Mouse (Mus musculus): ENCODE measurements around the gene Usp47. TPM values are rescaled to one million over a fixed set of nuclear protein-coding genes. Genes with fewer than 3 reads are reported as not detected.

The Usp47 gene
- 10 to 100 TPM; 74.5 to 86.4 TPM for total RNA-seq (2021)

- intact Hi-C loops (cut with DNase I), result no loop called here
Measured at GRCm38 (mm10) chr7:112023150-112023600, at the start of gene Usp47. Gene Usp47, plus strand, starts transcription at chr7:112023504.

GRCm38 (mm10) chr7:111976401-111976800 is 46.9 kb upstream of the Usp47 start:
- no peak for DNase-seq
- intact Hi-C loops (cut with DNase I), result no loop called here

More at GRCm38 (mm10) chr7:112023150-112023600, at the start of gene Usp47:
- peak; percentile 90 to 91 for DNase-seq

GRCm38 (mm10) chr7:111977871-111978270 is 45.4 kb upstream of the Usp47 start:
- no peak for DNase-seq
- intact Hi-C loops (cut with DNase I), result no loop called here

- intact Hi-C loops (cut with DNase I), result no loop called here
- no peak for DNase-seq
Measured at GRCm38 (mm10) chr7:111982296-111982695, 41.0 kb upstream of the Usp47 start.

- DNase-seq, result no peak
- intact Hi-C loops (cut with DNase I), result no loop called here
Measured at GRCm38 (mm10) chr7:111984530-111984929, 38.8 kb upstream of the Usp47 start.

- no peak for DNase-seq
- intact Hi-C loops (cut with DNase I), result no loop called here
Measured at GRCm38 (mm10) chr7:111985266-111985665, 38.0 kb upstream of the Usp47 start.

GRCm38 (mm10) chr7:111986906-111987305 is 36.4 kb upstream of the Usp47 start:
- intact Hi-C loops (cut with DNase I), result no loop called here
- no peak for DNase-seq

- DNase-seq, result no peak
- intact Hi-C loops (cut with DNase I), result no loop called here
Measured at GRCm38 (mm10) chr7:111997441-111997840, 25.9 kb upstream of the Usp47 start.

- peak in 1 of 2 experiments; percentile 20 for DNase-seq
- intact Hi-C loops (cut with DNase I), result no loop called here
Measured at GRCm38 (mm10) chr7:111998446-111999004, 24.8 kb upstream of the Usp47 start.

GRCm38 (mm10) chr7:111999376-111999775 is 23.9 kb upstream of the Usp47 start:
- intact Hi-C loops (cut with DNase I), result no loop called here

GRCm38 (mm10) chr7:112000166-112000565 is 23.1 kb upstream of the Usp47 start:
- no peak for DNase-seq
- intact Hi-C loops (cut with DNase I), result no loop called here

More at GRCm38 (mm10) chr7:111999376-111999775, 23.9 kb upstream of the Usp47 start:
- no peak for DNase-seq

- no peak for DNase-seq
- intact Hi-C loops (cut with DNase I), result no loop called here
Measured at GRCm38 (mm10) chr7:112010511-112010910, 12.8 kb upstream of the Usp47 start.

- intact Hi-C loops (cut with DNase I), result no loop called here
- no peak for DNase-seq
Measured at GRCm38 (mm10) chr7:112010976-112011375, 12.3 kb upstream of the Usp47 start.

GRCm38 (mm10) chr7:112012102-112012501 is 11.2 kb upstream of the Usp47 start:
- peak; percentile 76 to 78 for DNase-seq
- intact Hi-C loops (cut with DNase I), result no loop called here

- no peak for DNase-seq
Measured at GRCm38 (mm10) chr7:112012621-112013177, 10.6 kb upstream of the Usp47 start.

GRCm38 (mm10) chr7:112014148-112014547 is 9.2 kb upstream of the Usp47 start:
- intact Hi-C loops (cut with DNase I), result no loop called here
- no peak for DNase-seq

More at GRCm38 (mm10) chr7:112012621-112013177, 10.6 kb upstream of the Usp47 start:
- intact Hi-C loops (cut with DNase I), result no loop called here

- intact Hi-C loops (cut with DNase I), result no loop called here
- no peak for DNase-seq
Measured at GRCm38 (mm10) chr7:112022506-112023149, 676 bp upstream of the Usp47 start.

GRCm38 (mm10) chr7:112023601-112024445 is 519 bp downstream of the Usp47 start:
- intact Hi-C loops (cut with DNase I), result no loop called here
- peak; percentile 54 to 80 for DNase-seq

GRCm38 (mm10) chr7:112024446-112024730 is 1.1 kb downstream of the Usp47 start:
- intact Hi-C loops (cut with DNase I), result no loop called here
- no peak for DNase-seq

- intact Hi-C loops (cut with DNase I), result no loop called here
- no peak for DNase-seq
Measured at GRCm38 (mm10) chr7:112024856-112025255, 1.6 kb downstream of the Usp47 start.

GRCm38 (mm10) chr7:112030594-112030993 is 7.3 kb downstream of the Usp47 start:
- intact Hi-C loops (cut with DNase I), result no loop called here
- DNase-seq, result no peak

Measured in heart, postnatal 10 days (tissue).